Comparison of ENCODE assay signal across 8 mouse cellular contexts in genomic region chr7:25847722-25848443, GRCm38 (mm10). TPM values are rescaled to one million over a fixed set of nuclear protein-coding genes. Genes with fewer than 3 reads are reported as not detected.
DNase-seq lines count a peak whose midpoint lies in the region; ATAC-seq lines count a peak whose summit lies in the region.

No protein-coding gene starts in this region.

- no peaks in the 10 kb centered on the region for H3K9me3 ChIP-seq in embryonic facial prominence, embryonic 15.5 days (replicated peaks)
- H3K9me3 ChIP-seq in heart, embryonic 12.5 days (replicated peaks) = no peaks in the 10 kb centered on the region
- no peaks in the 10 kb centered on the region for H3K9me3 ChIP-seq in kidney, embryonic 16.5 days (ENCODE audit: low read length)

- WGBS in embryonic facial prominence, embryonic 15.5 days = 8% methylated on average over 13 of the region's 13 CpGs
- 9% methylated on average over 13 of the region's 13 CpGs for WGBS in heart, embryonic 12.5 days
- WGBS in kidney, embryonic 16.5 days = 13% methylated on average over 13 of the region's 13 CpGs

- H3K36me3 ChIP-seq in embryonic facial prominence, embryonic 15.5 days = no peaks in the 10 kb centered on the region
- H3K36me3 ChIP-seq in heart, embryonic 12.5 days = no peaks in the 10 kb centered on the region
- H3K36me3 ChIP-seq in kidney, embryonic 16.5 days (ENCODE audit: insufficient read depth, low read length) = no peaks in the 10 kb centered on the region

- H3K4me1 ChIP-seq in embryonic facial prominence, embryonic 15.5 days = 0 out of 2 replicates have a peak, but pooled peaks cover 3% of the 10 kb centered on the region
- H3K4me1 ChIP-seq in heart, embryonic 12.5 days (replicated peaks) = no peaks in the 10 kb centered on the region
- no peaks in the 10 kb centered on the region for H3K4me1 ChIP-seq in kidney, embryonic 16.5 days (ENCODE audit: insufficient read depth, low read length)

- H3K4me2 ChIP-seq in embryonic facial prominence, embryonic 15.5 days (replicated peaks) = peak overlapping the region; percentile 60
- peak overlapping the region; percentile 73 for H3K4me2 ChIP-seq in heart, embryonic 12.5 days
- peak overlapping the region; percentile 67 for H3K4me2 ChIP-seq in kidney, embryonic 16.5 days (replicated peaks; ENCODE audit: low read depth, low read length)

- peak; percentile 73 for ATAC-seq in embryonic facial prominence, embryonic 15.5 days (ENCODE audit: insufficient number of reproducible peaks, low FRiP score, low TSS enrichment, low read depth)
- ATAC-seq in heart, embryonic 12.5 days (ENCODE audit: insufficient number of reproducible peaks, low FRiP score) = peak; percentile 66
- ATAC-seq in kidney, embryonic 16.5 days (ENCODE audit: low FRiP score, low TSS enrichment) = peak; percentile 66

- no peaks in the 10 kb centered on the region for H3K27me3 ChIP-seq in embryonic facial prominence, embryonic 15.5 days
- no peaks in the 10 kb centered on the region for H3K27me3 ChIP-seq in heart, embryonic 12.5 days (replicated peaks)
- no peaks in the 10 kb centered on the region for H3K27me3 ChIP-seq in kidney, embryonic 16.5 days (ENCODE audit: insufficient read depth, low read length)

- H3K9ac ChIP-seq in embryonic facial prominence, embryonic 15.5 days = peak overlapping the region; percentile 59
- peak overlapping the region; percentile 76 for H3K9ac ChIP-seq in heart, embryonic 12.5 days
- H3K9ac ChIP-seq in kidney, embryonic 16.5 days (replicated peaks; ENCODE audit: low read length) = peak overlapping the region; percentile 63

- peak overlapping the region; percentile 55 for H3K4me3 ChIP-seq in embryonic facial prominence, embryonic 15.5 days (replicated peaks)
- peak overlapping the region; percentile 55 for H3K4me3 ChIP-seq in heart, embryonic 12.5 days
- peak overlapping the region; percentile 56 for H3K4me3 ChIP-seq in kidney, embryonic 16.5 days (ENCODE audit: low read length)

- peak; percentile 87 for DNase-seq in 416B (ENCODE audit: low read depth)
- peak; percentile 72 to 84 for DNase-seq in adrenal gland, postnatal 4 days (ENCODE audit: low spot score in 2 of 2)
- peak; percentile 85 for DNase-seq in liver
- peak; percentile 23 to 67 for DNase-seq in monocyte, adult 2 months (ENCODE audit: low read depth in 1 of 2, low spot score in 2 of 2)
- peak; percentile 56 to 73 for DNase-seq in spleen, postnatal 14 days (ENCODE audit: low spot score in 2 of 2)

- peak overlapping the region; percentile 82 for H3K27ac ChIP-seq in embryonic facial prominence, embryonic 15.5 days (replicated peaks)
- no peak overlapping the region for H3K27ac ChIP-seq in heart, embryonic 12.5 days (ENCODE audit: poor library complexity, severe bottlenecking)
- H3K27ac ChIP-seq in kidney, embryonic 16.5 days (ENCODE audit: low read length) = peak overlapping the region; percentile 49; the same call in 1 of the 2 replicates

RNA-seq across cellular contexts. Expression of gene Cyp2s1, which starts 31.2 kb away (rescaled TPM):
- 1 to 10 TPM; 4.8 to 7.7 TPM for total RNA-seq in adrenal gland, postnatal 4 days (2021)
- 6.1 and 7.8 TPM in 2 replicates for polyA plus RNA-seq in embryonic facial prominence, embryonic 15.5 days (2015; fragmentation: Nextera tagmentation; extraction: Ambion mirVana)
- 2.7 and 3.1 TPM in 2 replicates for polyA plus RNA-seq in heart, embryonic 12.5 days (2016; fragmentation: Nextera tagmentation; extraction: Ambion mirVana)
- polyA plus RNA-seq in kidney, embryonic 16.5 days (2015; fragmentation: Nextera tagmentation; extraction: Ambion mirVana) = 22.1 and 23.0 TPM in 2 replicates

RNA-seq across cellular contexts. Expression of gene Cyp2b10, which starts 49.5 kb away (rescaled TPM):
- 1 to 10 TPM in 1 of 2 experiments, under 1 TPM in 1; 0.14 to 1.2 TPM for total RNA-seq in adrenal gland, postnatal 4 days (2021)
- polyA plus RNA-seq in embryonic facial prominence, embryonic 15.5 days (2015; fragmentation: Nextera tagmentation; extraction: Ambion mirVana) = not detected in 2 replicates
- polyA plus RNA-seq in heart, embryonic 12.5 days (2016; fragmentation: Nextera tagmentation; extraction: Ambion mirVana) = not detected in 2 replicates
- polyA plus RNA-seq in kidney, embryonic 16.5 days (2015; fragmentation: Nextera tagmentation; extraction: Ambion mirVana) = not detected in 2 replicates

RNA-seq across cellular contexts. Expression of gene Axl, which starts 59.4 kb away (rescaled TPM):
- 100 to 1,000 TPM; 100 to 102 TPM for total RNA-seq in adrenal gland, postnatal 4 days (2021)
- 112 and 124 TPM in 2 replicates for polyA plus RNA-seq in embryonic facial prominence, embryonic 15.5 days (2015; fragmentation: Nextera tagmentation; extraction: Ambion mirVana)
- 60.6 and 61.8 TPM in 2 replicates for polyA plus RNA-seq in heart, embryonic 12.5 days (2016; fragmentation: Nextera tagmentation; extraction: Ambion mirVana)
- polyA plus RNA-seq in kidney, embryonic 16.5 days (2015; fragmentation: Nextera tagmentation; extraction: Ambion mirVana) = 91.5 and 96.5 TPM in 2 replicates
